Mouse (Mus musculus) kidney, adult 9 months (tissue): ENCODE data around the gene Pa2g4.
"Not testable (repeated sequence)": the region's sequence is repeated elsewhere in the genome, so short reads cannot be mapped to it uniquely, and the experiment has no call there.

Experiments used
- DNase-seq: peaks from one replicate; pipeline ENCODE4 v3.0.0; 2022

Pa2g4 gene

DNA sequence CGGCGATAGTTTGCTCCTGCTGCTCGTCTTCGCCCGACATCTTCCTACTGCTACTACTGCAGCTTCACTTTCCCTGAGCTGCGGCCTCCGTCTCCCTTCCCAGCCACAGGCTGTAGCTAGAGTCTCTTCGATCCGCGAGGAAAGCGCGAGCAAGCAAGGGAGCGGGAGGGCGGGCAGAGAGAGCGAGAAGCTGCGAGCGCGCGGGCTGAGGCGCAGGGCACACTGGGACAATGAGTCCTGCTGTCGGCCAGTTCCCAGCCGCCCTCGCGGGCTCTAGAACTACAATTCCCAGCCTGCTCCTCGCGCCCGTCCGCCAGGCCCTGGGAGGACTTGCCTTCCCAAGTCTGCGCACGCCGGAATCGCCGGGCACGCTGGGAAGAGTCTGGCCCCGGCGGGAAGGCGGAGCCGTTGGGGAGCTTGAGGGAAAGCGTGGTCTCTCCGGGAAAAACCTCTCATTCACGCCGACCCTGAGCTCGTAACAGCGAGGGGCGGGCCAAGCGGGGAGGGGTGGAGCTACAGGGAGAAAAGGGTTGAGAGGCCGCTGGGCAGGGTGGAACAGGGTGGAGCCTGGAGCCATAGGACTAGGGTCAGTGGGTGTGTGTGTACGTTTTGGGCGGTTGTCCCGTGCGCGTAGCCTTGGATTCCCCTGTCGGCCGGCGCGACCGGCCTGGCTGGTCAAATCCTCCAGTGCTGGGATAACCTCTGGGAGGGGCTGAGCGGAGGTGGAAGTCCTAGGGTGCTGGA lies at the start of gene Pa2g4:
TSS of gene Pa2g4 (minus strand) at position 200 of the 744 bp plus-strand sequence.
- DNase-seq: peak; percentile 99

DNA sequence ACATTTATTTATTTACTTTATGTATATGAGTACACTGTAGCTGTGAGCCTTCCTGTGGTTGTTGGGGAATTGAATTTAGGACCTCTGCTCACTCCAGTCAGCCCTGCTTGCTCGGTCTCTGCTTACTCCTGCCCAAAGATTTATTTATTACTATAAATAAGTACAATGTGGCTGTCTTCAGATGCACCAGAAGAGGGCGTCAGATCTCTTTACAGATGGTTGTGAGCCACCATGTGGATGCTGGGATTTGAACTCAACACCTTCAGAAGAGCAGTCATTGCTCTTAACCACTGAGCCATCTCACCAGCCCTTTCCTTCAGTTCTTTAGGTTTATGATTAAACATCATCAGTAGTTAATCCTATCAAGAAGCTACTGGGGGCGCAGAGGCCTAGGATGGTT lies 49.1 kb upstream of the Pa2g4 start:
- DNase-seq: no peak

DNA sequence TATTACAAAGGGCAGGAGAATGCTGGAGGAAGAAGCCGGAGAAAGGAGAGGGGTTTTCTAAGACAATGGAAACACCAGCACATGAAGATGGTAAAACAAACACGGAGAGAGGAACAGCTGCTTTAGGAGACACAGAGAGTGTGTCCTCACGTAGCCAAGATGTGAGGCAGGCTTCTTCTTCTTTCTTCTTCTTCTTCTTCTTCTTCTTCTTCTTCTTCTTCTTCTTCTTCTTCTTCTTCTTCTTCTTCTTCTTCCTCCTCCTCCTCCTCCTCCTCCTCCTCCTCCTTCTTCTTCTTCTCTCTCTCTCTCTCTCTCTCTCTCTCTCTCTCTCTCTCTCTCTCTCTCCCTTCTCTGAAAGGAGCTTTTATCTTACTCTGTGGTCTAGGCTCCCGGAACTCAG lies 48.0 kb upstream of the Pa2g4 start:
- DNase-seq: not testable (repeated sequence)

DNA sequence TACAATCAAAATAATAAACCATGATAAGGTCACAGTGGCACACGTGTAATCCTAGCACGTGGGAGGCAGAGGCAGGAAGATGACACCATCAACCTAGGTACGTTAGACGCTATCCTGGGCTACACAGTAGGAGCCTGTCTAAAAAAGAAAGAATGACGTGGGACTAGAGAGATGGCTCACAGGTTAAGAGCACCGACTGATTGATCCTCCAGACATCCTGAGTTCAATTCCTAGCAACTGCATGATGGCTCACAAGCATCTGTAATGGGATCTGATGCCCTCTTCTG lies 47.3 kb upstream of the Pa2g4 start:
- no peak for DNase-seq

DNA sequence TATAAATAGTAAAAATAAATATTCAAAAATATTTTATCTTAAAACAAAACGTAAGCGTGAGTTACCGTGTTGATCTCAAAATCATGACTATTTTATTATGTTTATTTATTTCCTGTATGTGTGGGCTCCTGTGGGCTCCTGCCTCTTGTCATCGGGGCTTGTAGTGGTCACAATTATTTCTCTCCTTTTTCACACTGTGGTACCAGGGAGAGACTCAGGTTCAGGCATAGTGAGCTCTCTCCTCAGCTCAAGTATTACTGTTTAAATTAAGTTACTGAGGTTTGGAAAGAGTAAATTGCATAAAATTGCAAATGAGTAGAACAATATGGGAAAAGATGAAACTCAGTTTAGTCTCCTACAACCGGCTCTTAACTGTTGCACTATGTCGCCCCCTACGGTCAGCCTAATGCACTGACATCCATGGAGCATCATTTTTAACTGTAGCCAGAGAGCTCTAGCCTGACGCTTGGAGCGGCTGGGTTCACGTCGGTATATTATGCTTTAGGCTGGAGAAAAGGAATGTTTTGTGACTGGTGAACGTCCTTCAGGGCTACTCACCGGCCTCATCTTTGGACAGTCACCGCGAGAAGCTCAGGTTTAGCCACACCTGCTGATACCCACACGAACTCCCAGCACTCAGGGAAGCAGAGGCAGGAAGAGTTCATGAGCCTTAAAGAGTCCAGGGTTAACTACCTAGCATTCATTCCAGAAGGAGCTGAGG lies 46.8 kb upstream of the Pa2g4 start:
- DNase-seq: peak; percentile 74

DNA sequence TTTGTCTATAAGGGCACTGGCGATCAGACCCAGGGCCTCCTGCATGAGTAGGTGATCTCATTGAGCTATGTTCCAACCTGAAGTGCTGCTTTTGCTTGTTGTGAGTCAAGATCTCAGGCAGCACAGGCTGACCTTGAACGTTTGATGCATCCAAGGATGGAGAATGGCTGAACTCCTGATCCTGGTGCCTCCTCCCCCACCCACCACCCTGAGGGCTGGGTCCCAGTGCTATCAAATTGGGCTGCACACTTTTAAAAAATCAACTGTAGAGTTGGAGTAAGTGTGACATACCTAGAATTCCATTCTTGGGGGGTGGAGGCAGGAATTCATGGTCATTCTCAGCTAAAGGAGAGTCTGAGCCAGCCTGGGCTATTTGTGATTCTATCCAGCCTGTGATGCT lies 40.7 kb upstream of the Pa2g4 start:
- no peak for DNase-seq

DNA sequence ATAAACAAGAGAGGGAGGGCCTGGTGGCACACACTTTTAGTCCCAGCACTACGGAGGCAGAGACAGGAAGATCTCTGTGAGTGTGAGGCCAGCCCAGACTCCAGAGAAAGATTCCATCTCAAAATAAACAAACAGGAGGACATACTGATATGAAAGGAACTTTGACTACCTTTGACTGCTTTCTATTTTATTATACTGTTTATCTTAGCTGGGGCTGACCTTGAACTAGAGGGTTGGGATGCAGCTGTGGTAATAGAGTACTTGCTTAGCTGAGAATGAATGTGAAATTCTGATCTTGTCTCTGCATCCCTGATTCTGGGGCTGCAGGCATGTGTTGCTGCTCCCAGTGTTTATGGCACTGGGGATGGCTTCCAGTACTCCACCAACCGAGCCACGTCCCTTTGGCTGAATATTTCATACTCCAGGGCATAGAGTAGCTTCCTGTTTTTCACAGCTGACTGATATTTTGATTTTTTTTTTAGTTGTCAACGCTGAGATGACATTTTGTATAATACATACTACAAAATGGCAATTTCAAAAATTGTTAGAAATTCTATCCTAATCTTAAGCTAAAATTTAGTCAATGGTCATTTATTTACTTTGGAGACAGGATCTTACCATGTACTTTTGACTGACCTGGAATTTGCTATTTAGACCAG lies 36.8 kb upstream of the Pa2g4 start:
- DNase-seq: no peak

DNA sequence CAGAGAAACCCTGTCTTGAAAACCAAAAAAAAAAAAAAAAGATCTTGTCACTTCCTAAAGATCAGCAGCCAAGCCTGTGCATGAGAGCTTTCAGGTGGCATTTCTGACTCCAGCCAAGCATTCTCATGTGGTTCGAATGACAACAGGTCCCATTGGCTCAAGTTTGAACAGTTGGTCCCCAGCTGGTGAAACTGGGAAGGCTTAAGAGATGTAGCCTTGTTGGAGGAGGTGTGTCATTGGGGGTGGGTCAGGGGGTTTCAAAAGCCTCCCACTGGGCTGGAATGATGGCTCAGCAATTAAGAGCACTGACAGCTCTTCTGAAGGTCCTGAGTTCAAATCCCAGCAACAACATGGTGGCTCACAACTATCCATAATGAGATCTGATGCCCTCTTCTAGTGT lies 35.7 kb upstream of the Pa2g4 start:
- no peak for DNase-seq

DNA sequence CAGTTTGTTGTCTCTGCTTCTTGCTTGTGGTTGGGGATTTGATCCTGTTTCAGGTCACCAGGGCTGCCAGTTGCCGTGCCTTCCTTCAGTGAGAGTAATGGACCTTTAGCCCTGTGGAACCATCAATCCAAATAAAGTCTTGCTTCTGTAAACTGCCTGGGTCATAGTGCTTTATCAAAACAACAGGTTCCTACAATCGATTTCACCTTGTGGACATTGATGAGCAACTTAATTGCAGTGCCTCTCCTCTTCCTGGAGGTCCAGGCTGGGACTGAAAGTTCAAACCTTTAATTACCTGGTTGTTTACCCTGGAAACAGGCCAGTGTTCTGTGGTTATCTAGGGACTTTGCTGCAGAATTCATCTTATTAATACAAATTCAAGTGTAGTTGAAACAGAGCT lies 32.7 kb upstream of the Pa2g4 start:
- DNase-seq: no peak

DNA sequence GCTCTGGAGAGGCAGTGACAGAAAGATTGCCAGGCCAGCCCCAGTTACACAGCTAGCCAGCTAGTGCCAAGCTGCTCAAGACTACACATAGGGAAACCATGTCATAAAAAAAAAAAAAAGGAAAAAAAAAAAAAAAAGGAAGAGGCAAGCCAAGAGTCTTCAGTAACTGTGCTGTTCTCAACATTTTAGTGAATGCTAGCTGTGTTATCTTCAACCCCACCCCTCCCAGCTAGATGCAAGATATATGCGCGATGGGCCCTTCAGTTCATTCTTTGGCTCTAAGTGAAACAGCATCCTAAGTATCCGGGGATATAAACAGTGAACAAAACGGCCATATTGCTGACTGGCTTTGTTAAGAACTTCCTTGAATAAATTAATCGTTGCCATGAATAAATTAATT lies 27.0 kb upstream of the Pa2g4 start:
- no peak for DNase-seq

DNA sequence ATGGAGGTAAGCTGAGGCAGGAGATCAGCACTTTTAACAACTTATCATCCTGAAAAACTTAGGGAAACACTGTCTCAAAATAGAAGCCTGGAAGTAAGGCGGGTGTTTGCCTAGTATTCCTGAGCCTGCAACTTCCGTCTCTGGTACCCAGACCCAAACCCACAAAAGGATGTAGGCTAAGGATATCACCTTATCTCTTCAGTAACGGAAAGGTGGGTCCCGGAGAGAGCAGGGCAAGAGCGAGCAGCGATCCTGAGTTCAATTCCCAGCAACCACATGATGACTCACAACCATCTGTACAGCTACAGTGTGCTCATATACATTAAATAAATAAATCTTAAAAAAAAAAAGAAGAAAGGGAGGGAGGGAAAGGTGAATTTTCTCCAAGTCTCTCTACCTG lies 25.6 kb upstream of the Pa2g4 start:
- no peak for DNase-seq

DNA sequence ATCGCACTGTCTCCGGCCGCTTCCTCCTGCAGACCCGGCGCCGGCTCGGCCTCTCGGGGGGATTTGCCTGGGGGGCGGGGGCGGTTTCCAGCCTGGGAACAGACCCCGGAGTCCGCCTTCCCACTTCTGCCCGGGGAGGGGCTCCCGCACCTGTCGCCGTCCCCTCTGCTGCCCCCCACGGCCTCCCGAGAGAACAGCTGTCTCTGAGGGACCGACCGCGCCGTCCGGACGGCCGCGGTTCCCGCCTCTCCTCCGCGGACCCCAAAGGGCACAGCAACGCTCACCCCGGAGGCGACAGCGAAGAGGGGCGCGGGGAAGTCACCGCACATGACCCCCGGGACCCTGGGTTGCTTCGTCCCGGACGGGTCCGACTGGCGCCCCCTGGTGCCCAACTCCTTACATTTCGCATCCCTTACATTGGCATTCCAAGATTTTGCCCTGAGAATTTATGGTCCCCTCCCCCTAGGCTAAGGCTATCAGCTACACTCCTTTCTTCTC lies 24.5 kb upstream of the Pa2g4 start:
- DNase-seq: peak; percentile 77

DNA sequence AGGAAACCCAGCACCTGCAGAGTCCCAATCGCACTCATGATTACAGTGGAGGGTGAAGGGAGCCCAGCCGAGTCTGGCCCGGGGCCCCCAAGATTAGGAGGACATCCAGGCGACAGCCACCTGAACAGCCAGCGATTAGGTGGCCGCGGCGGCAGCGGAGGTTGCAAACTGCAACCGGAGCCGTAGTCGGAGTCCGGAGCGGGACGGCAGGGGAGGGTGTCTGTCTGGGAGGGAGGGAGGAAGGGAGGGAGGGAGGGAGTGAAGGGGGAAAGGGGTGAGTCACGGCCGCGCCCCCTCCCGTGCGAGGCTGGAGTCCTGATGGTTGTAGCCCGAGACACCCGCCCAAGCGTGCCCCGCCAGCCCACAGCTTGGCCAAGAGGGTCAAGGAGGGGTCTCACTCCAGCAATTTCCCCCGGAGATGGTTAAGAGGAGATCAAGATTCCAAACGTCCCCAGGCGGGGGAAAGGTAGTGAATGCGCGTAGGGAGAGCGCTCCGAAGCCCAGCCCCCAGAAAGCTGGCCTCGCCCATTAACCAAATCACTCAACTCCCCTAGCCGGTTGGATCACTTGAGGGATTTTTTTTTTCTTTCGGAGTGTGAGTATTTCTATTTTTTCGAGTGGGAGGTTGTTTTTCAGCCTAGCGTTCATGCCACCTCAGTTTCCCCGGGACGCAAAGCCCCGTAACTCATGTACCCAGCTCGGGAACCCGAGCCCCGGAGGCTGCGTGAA lies 23.8 kb upstream of the Pa2g4 start, which contains the start of gene Erbb3:
TSS of gene Erbb3 (minus strand) at position 189 of the 729 bp plus-strand sequence.
- peak; percentile 85 for DNase-seq

DNA sequence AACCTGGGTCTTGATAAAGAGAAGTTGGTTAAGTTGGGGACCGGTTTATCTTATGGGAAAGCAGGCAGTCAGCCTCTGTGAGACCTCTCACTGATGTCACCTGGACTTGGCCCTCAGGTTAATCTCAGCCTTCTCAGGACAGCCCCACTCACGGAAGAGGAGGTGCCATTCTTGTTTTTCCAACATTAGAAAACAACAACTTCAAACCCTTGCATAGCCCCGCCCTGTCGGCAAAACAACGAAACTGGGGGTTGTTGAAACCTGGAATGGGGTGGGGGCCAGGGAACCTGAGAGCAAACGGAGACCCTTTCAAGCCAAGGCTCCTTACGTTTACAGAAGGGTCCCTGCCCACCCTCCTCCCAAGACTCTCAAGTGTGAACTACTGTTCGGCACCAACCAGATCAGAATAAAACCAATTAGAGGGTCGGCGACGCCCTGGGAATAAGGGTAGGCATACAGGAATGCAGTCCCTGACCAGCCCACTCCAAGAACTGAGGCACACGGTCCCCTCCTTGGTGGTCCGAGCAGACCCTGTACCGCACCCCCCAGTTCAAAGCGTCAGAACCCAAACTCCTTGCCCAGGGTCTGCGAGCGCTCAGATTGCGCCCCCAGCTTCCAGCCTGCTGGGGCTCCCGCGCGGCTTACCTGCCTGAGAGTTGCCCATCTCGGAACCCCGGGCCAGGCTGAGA lies 23.1 kb upstream of the Pa2g4 start:
- peak; percentile 86 for DNase-seq

DNA sequence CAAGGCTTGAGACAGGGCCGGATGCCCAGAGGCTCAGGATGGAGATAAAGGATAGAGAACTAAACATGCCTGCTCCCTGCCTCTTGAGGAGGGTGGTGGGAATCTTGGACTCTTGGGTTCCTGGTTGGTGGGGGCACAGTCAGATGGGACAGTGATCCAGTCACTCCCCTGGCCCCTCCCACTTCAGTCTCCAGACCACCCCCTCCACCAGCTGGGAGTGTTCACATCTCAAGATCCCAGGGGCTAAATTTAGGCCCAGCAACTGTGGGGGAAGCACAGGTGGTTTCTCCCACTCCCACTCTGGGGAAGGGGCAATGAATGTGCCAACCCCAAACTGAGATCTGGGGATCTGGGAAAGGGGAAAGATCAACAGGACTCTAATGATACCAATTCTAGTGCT lies 22.3 kb upstream of the Pa2g4 start:
- DNase-seq: peak; percentile 52

DNA sequence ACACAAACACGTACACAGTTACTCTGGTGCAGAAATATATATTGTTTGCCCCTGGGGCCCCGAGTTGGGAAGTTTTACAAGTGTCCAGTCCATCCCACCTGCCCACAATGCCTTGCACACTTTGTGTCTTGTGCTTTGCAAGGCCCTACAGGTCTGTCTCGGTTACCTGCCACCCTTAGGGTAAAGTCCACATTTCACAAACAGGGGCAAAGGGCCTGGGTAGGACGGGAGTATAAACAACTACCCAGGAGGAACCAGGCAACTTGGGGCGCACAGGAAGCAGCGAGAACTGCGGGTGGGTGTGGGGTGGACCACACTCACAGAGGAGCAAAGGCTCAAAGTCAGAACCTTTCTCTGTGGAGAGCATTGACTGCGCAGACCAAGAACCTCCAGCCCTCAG lies 21.9 kb upstream of the Pa2g4 start:
- DNase-seq: peak; percentile 92

DNA sequence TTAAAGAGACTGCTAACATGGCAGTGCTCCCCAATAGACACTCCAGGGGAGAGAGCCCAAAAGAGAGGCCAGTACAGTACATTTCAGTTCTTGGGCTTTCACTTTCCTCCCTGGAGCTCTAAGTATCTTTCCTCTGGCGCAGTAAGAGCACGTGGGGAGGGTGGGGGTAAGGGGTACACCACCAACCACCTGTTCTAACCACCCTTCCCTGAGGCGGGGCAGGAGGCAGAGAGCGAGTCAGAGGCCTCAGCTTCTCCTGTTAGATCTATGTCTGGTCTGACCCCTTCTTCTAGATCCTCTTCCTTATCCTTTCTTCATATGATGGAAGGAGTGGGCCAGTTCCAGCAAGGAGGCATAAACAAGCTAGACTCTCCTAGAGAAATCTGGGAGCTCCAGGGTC lies 21.3 kb upstream of the Pa2g4 start:
- DNase-seq: no peak

DNA sequence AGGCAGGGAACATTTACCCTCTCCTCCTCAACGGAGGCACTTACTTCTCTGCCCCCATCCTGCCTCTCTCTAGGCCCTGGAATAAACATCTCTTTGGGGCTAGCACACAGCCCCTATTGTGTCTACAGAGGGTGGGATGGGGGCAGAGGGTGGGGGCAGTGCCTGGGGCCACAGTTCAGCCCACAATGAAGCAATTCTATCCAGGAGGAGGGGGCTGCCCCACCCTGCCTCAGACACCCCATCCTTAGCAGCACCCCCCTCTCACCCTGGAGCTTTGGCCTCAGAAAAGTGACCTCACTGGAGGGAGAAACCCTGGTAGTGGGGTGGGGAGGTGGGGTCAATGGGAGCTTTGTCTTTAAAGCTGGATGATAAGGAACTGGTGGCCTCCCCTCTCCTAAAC lies 20.8 kb upstream of the Pa2g4 start:
- no peak for DNase-seq

DNA sequence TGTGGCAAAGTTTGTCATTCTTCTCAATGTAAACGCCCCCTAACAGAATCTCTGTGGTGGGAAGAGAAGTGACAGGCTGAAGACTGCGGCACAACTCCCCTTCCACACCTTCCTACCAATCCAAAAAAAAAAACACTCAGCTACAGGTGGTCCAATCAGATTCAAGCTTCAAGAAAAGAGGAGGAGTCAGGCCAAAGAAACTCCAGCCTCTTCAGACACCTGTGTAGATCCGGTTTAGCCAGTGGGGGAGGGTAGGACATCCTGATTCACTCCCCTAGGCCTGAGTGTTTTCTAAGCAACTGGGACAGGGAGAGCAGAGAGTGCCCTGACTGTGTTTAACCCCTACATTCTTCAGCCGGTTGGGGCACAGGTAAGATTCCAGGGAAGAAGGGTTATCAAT lies 18.6 kb upstream of the Pa2g4 start:
- DNase-seq: peak; percentile 83

DNA sequence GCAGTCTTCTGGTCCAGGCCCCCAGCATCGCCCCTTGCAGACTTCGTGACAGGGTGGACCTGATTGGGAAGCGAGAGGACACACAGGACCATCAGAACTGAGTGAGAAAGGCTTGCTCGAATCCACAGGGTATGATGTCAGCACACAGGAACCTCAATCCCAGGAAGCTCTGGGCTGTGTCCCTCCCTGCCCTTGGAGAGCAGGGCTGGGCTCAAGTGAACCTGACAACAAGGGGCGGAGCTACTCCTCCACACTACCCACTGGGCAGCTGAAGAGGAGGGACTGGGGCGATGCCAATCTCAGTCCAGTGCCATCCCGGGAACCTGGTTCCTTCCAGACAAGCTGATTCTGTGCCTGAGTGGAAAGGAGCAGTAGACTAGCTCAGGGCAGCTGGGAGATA lies 17.9 kb upstream of the Pa2g4 start:
- peak; percentile 95 for DNase-seq

DNA sequence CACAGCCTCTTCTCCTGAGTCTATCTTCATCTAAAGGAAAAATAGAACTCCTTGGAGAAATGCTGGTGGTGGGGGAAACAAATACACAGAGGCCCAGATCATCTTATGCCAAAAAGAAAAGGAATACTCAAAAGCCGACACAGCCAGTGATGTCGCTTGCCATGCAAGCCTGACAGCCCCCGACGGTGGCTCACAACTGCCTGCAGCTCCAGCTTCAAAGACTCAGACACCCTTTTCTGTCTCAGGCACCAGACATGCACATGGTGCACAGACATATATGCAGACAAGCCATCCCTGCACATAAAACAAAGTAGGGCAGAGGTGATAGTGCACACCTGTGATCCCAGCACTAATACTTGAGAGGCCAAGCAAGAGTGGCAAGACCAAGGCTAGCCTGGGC lies 13.9 kb upstream of the Pa2g4 start:
- no peak for DNase-seq

DNA sequence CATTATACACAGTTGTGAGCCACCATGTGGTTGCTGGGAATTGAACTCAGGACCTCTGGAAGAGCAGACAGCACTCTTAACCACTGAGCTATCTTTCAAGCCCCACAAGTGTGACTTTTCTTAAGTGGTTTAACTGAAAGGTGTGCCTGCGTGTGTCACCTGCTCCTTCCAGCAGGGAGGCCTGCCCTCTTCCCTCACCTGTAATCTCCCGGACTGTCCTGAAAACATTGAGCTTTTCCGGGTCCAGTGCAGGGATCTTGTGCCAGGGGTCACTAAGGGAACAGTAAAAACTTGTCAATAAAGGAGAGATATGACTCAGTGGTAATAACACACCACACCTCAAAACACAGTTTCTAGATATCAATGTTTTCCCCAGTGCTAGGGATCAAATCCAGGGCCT lies 13.5 kb upstream of the Pa2g4 start:
- no peak for DNase-seq

DNA sequence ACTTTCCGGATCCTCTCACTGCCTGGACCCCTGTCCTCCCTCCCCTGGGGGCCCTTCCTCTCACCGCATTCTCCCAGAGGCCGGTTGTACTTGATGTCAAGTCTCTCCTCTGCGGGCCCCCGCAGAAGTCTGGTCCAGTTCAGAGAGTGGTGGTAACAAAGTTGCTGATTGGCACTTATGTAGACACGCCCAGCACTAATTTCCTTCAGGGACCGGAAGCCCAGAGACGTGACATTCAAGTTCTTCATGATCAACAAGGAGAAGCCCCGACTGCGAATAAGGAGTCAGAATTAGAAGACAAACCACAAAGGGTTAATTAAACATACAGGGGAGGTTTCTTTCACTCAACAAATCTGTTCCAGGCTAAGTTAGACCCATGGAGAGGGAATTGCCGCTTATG lies 12.5 kb upstream of the Pa2g4 start:
- DNase-seq: no peak
